Mouse (Mus musculus) G1E (cell line): ENCODE data around the gene Srarp. TPM values are rescaled to one million over a fixed set of nuclear protein-coding genes. Genes with fewer than 3 reads are reported as not detected.

Source experiments
- ATAC-seq: 2 replicates; pipeline ENCODE4 v1.8.0; 2016; ENCODE audit warnings: mild to moderate bottlenecking; ENCODE audit not compliant: insufficient number of reproducible peaks, poor library complexity, low FRiP score, severe bottlenecking; ENCODE audit errors: extremely low read depth
- DNase-seq: peaks from one replicate; pipeline ENCODE4 v3.0.0; 2012; ENCODE audit warnings: low spot score
- H3K27me3 ChIP-seq: 2 replicates; pipeline ENCODE4 v1.6.1; 2012; ENCODE audit warnings: mild to moderate bottlenecking, low read length, inconsistent platforms; ENCODE audit not compliant: insufficient read depth
- H3K36me3 ChIP-seq: replicated peaks from 2 replicates; pipeline ENCODE3; 2012; ENCODE audit warnings: mild to moderate bottlenecking, inconsistent platforms
- H3K4me1 ChIP-seq: 2 replicates; pipeline ENCODE4 v1.6.1; 2012; ENCODE audit warnings: low read depth, low read length, inconsistent platforms, mixed read lengths; ENCODE audit not compliant: insufficient read depth
- H3K4me3 ChIP-seq: 2 replicates; pipeline ENCODE4 v1.5.1; 2012; ENCODE audit warnings: low read depth, mild to moderate bottlenecking, inconsistent platforms, low read length, moderate library complexity, mixed read lengths
- H3K9me3 ChIP-seq: replicated peaks from 2 replicates; pipeline ENCODE4 v1.6.1; 2012; ENCODE audit warnings: inconsistent platforms
- CTCF ChIP-seq: IDR thresholded peaks from 2 replicates; pipeline ENCODE4 v1.5.1; 2012; ENCODE audit warnings: low read depth, low read length, inconsistent platforms, mixed read lengths
- GATA1 ChIP-seq: IDR thresholded peaks from 2 replicates; pipeline ENCODE4 v1.6.1; 2012; ENCODE audit warnings: borderline replicate concordance, low read length, inconsistent platforms, mixed read lengths
- GATA2 ChIP-seq: IDR thresholded peaks from 2 replicates; pipeline ENCODE4 v1.6.1; 2012; ENCODE audit warnings: low read depth, low read length, inconsistent platforms, borderline replicate concordance
- POLR2AphosphoS5 ChIP-seq: IDR thresholded peaks from 2 replicates; pipeline ENCODE4 v1.6.1; 2012; ENCODE audit warnings: low read depth, low read length, inconsistent platforms; ENCODE audit not compliant: insufficient replicate concordance
- TAL1 ChIP-seq: conservative IDR thresholded peaks from 2 replicates; pipeline ENCODE4 v1.6.1; 2012; ENCODE audit warnings: low read depth, low read length, inconsistent platforms, mixed read lengths
- polyA plus RNA-seq: library from polyadenylated mRNA; stranded (reverse); fragments of >175 nt; gene quantifications from 2 replicates; pipeline ENCODE4 v1.2.3, GENCODE M21; 2012
- total RNA-seq, 2 experiments: library from RNA; stranded (forward) in 1 of 2; stranded (reverse) in 1 of 2; fragments of 200-1000 nt in 1 of 2; fragments of >200 nt in 1 of 2; fragmentation: Nextera tagmentation in 1 of 2; gene quantifications; 2 replicates each; pipeline ENCODE4 v1.2.3; 2014 to 2017

Gene Srarp
- total and polyA plus RNA-seq, 3 experiments: not detected

DNA sequence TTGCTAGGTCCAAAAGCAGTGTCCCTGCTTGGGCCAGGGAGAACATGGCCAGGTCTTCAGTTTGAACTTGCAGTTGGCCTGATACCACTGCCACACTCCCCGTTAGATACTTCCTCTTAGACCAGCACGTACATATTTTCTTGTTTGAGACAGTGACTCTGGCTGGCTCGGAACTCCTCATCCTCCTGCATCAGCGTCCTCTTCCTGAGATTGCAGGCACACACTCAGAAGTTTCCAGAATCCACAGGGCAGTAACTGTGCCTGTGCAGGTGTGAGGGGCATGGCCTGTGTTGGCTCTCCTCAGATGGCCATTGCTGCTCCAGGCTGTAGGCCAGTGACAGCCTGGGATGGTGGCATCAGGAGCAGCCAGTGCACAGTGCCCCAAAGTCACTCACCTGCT is 24.6 kb upstream of the Srarp start:
- no peak for TF ChIP-seq GATA2
- TF ChIP-seq TAL1: no peak
- TF ChIP-seq CTCF: no peak
- no peak for TF ChIP-seq POLR2AphosphoS5
- no peak for TF ChIP-seq GATA1
- ATAC-seq: no peak

DNA sequence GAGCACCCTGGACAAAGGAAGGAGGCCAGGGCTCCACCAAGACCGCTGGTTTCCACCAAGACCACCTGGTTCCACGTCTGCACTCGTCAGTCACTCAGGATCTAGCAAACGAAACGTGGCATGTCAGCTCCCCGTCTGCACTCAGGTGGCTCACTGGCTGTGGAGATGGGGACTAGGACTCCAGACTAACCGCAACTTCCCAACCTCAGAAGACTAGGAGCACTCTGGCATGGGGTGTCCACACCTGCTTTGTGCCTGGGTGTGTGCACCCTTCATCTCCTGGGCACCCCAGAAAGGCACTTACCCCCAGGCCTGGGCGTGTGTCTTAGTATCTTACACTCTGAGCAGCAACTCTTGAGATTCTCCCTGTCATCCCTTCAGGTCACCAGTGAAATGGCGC is 23.9 kb upstream of the Srarp start:
- DNase-seq: no peak
- no peaks in the 10 kb centered on the region for H3K27me3 ChIP-seq
- TF ChIP-seq GATA2 (no peak), CTCF (no peak), GATA1 (no peak), POLR2AphosphoS5 (no peak), TAL1 (no peak)
- H3K36me3 ChIP-seq: peaks cover 93% of the 10 kb centered on the region
- ATAC-seq: no peak
- no peak overlapping the region for H3K4me3 ChIP-seq
- peaks cover 6% of the 10 kb centered on the region for H3K9me3 ChIP-seq
- H3K4me1 ChIP-seq: peaks cover 12% of the 10 kb centered on the region

More for the DNA sequence above, 24.6 kb upstream of the Srarp start:
- peaks cover 10% of the 10 kb centered on the region for H3K9me3 ChIP-seq
- no peak for DNase-seq
- no peak overlapping the region for H3K4me3 ChIP-seq
- peaks cover 11% of the 10 kb centered on the region for H3K4me1 ChIP-seq
- peaks cover 93% of the 10 kb centered on the region for H3K36me3 ChIP-seq
- no peaks in the 10 kb centered on the region for H3K27me3 ChIP-seq

DNA sequence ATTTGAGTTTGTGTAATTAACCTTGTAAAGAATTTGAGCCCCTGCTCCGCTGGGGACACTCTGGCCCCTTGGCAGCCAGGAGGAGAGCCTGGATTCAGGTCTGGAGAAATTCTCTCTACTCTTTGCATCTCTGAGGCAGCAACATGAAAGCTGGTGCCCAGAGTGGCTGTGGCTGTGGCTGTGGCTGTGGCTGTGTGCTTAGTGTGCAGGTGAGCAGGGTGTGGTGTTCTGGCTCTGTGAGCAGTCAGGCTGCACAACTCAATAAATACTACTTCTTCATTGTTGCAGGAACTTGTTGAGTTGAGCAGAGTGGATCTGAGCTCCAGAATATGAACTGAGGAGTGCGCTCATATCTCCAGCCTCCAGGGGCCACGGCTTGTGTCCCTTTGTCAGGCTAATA is 23.0 kb upstream of the Srarp start:
- no peak overlapping the region for H3K4me3 ChIP-seq
- DNase-seq (no peak), ATAC-seq (no peak)
- no peaks in the 10 kb centered on the region for H3K27me3 ChIP-seq
- no peak for TF ChIP-seq CTCF
- no peak for TF ChIP-seq POLR2AphosphoS5
- no peak for TF ChIP-seq GATA2
- no peak for TF ChIP-seq GATA1
- TF ChIP-seq TAL1: no peak
- H3K9me3 ChIP-seq: no peaks in the 10 kb centered on the region
- H3K36me3 ChIP-seq: peaks cover 92% of the 10 kb centered on the region
- H3K4me1 ChIP-seq: peaks cover 15% of the 10 kb centered on the region

DNA sequence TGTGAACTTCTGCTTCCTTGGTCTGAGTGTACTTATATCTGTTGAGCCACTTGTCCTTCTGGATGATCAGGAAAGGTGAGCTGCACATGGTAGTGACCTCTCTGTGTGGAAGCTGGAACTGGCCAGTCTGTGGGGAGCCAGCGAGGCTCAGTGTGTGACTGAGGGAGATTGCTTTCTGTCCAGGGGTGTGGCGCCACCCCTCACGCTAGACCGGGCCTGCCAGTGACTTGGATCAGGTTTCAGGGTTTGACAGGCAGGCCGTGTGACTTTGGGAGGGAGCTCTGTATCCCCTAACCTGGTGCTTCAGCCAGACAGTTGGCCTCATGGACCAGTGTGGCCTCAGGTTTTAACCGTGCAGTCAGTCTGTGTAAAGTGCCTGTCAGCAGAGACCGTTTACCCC is 22.3 kb upstream of the Srarp start:
- Histone ChIP-seq H3K4me3 (no peak overlapping the region), H3K4me1 (peaks cover 15% of the 10 kb centered on the region), H3K9me3 (no peaks in the 10 kb centered on the region), H3K36me3 (peaks cover 92% of the 10 kb centered on the region), H3K27me3 (no peaks in the 10 kb centered on the region)
- DNase-seq (no peak), ATAC-seq (no peak; the same call in 1 of the 2 replicates)
- TF ChIP-seq POLR2AphosphoS5 (no peak), TAL1 (no peak), GATA1 (no peak), GATA2 (no peak), CTCF (no peak)

DNA sequence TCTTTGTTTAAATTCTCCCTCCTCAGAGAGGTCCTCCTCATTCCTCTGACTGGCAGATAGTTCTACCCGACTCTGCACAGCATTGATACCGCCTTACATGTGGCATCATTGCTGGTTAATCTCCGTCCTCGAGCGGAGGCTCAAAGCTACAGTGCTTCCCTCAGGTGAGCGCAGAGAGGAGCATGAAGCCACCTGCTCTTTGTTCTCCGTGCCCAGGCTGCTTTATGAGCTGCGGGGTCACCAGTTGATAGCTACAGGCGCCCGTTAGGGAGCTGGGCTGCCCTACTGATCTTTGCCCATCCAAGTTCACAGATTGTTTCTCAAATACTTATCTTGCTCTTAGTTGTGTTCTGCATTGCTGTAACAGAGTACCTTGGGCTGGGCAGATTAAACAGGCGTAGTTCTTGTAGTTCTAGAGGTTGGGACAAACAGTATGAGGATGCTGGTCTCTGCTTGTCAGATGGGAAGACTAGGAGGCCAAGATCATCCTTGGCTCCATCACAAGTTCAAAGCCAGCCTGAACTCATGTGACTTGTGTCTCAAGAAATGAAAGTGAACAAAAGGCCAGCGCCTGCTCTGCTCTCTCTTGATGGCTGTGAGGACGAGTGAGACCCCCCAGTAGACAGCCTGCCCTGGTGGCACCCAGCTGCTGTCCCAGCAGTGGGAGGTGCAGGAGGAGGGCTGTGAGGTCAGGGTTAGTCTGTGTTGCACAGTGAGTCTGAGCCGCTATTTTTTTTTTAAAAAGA is 20.5 kb upstream of the Srarp start:
- Histone ChIP-seq H3K4me1 (peaks cover 21% of the 10 kb centered on the region), H3K36me3 (peaks cover 91% of the 10 kb centered on the region), H3K9me3 (no peaks in the 10 kb centered on the region), H3K4me3 (no peak overlapping the region), H3K27me3 (no peaks in the 10 kb centered on the region)
- no peak for TF ChIP-seq GATA1
- TF ChIP-seq CTCF: no peak
- no peak for TF ChIP-seq POLR2AphosphoS5
- DNase-seq: no peak
- no peak for ATAC-seq

DNA sequence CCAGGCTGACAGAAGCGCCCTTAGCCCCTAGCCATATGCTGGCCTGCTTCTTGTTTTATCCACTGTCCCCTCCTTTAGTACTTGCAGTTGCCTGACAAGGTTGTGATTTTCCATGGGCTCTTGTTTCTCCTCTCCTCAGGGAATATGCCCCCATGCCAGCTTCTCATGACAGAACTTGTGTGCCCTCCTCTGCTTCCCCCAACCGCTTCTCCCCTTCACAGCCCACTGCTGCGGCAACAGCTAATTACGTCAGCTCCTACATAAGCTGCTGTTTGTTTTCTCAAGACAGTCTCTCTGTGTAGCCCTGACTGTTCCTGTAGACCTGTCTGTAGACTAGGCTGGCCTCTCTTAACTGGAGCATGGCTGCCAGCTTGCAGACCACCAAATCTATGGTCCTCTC is 19.6 kb upstream of the Srarp start:
- no peak for TF ChIP-seq POLR2AphosphoS5
- no peak for TF ChIP-seq TAL1
- TF ChIP-seq GATA1: no peak
- no peak for TF ChIP-seq GATA2
- no peak for TF ChIP-seq CTCF
- ATAC-seq: no peak
- no peak for DNase-seq
- Histone ChIP-seq H3K36me3 (peaks cover 85% of the 10 kb centered on the region), H3K9me3 (no peaks in the 10 kb centered on the region), H3K27me3 (no peaks in the 10 kb centered on the region), H3K4me3 (no peak overlapping the region), H3K4me1 (peaks cover 29% of the 10 kb centered on the region)

DNA sequence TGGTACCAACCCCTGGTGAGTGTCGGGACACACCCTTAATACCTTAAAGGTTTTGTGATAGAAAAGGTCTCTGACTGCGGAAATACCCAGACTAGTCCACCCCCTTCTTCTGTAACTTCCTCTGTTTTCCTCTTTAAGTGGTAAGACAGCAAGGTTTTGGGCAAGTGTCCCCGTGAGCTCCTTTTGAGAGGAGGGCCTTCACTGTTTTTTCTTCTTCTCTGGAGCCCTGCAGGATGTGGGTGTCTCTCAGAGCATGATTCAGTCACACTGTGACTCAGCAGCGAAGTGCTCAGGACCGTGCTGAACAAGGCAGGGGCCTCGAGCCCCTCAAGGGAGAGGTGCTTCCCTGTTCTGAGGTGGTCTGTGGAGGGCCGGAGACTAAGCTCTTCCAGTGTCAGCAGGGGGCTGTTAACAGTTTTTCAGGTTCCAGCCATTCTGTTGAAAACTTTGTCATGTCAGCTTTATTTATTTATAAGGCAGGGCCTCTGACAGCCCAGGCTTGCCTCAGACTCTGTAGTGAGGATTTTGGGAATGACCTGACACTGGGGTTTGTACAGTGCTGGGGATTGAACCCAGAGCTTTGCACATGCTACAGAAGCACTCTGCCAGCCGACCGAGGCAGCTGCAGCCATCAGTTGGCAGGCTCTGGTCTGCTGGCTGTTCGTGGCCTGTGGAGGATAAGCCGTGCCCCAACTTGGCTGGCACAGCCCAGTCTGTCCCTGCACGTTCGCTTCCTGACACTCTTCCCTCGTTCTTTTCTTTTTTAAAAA is 18.9 kb upstream of the Srarp start:
- Histone ChIP-seq H3K9me3 (no peaks in the 10 kb centered on the region), H3K36me3 (peaks cover 82% of the 10 kb centered on the region), H3K27me3 (no peaks in the 10 kb centered on the region), H3K4me3 (no peak overlapping the region), H3K4me1 (peaks cover 34% of the 10 kb centered on the region)
- TF ChIP-seq POLR2AphosphoS5: no peak
- TF ChIP-seq TAL1: no peak
- no peak for TF ChIP-seq GATA1
- TF ChIP-seq GATA2: no peak
- no peak for TF ChIP-seq CTCF
- ATAC-seq (no peak), DNase-seq (no peak)
